Mouse (Mus musculus): ENCODE data around the gene Gpbp1.

DNA sequence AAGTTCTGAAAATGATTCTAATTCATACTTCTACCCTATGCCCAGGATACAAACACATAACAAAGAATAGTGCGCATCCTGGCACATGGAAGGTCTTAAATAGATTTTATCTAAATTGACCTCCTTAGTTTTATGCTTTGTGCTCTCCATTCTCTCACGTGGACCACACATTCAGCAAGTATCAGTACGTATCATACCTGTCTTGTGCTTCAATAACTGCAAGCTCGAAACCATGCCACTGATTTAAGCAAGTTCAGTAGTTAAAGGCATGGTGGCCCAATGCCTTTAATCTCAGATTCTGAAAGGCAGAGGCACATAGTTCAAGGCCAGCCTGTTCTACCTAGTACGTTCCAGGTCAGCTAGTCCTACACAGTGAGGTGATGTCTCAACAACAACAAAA is 98.5 kb downstream of the Gpbp1 start:
- TF ChIP-seq POLR2A (IDR thresholded peaks at IDR 0.05; ENCODE audit: insufficient read depth, low read depth, low read length) (no peak), CTCF (IDR thresholded peaks at IDR 0.05) (no peak)

All from heart, adult 2 months (tissue).